Mouse (Mus musculus) colon, adult 2 months (tissue): ENCODE results near the gene Hist1h2bp. TPM values are rescaled to one million over a fixed set of nuclear protein-coding genes. Genes with fewer than 3 reads are reported as not detected.

Source experiments
- polyA plus RNA-seq: library from polyadenylated mRNA; depleted of rRNA; stranded (reverse); fragments of >200 nt; gene quantifications from 2 replicates; pipeline ENCODE4 v1.2.3, GENCODE M21; 2012; rRNA removed

The Hist1h2bp gene
- 0.66 and 3.2 TPM in 2 replicates for polyA plus RNA-seq

GRCm38 (mm10) chr13:21786899-21787629 lies at the start of gene Hist1h2bp, which contains the start of gene Hist1h2an:
Hist1h2bp (plus strand) TSS chr13:21787461.
Hist1h2an (minus strand) TSS chr13:21787218.

GRCm38 (mm10) chr13:21750159-21751017 lies 36.9 kb upstream of the Hist1h2bp start, which contains the start of gene Hist1h4k:
Hist1h4k (minus strand) TSS chr13:21750505.

GRCm38 (mm10) chr13:21753524-21754285 lies 33.6 kb upstream of the Hist1h2bp start, which contains the start of the genes Hist1h2ak and Hist1h2bn:
Hist1h2ak (minus strand) TSS chr13:21753827.
Hist1h2bn (plus strand) TSS chr13:21754123.

GRCm38 (mm10) chr13:21779767-21780731 lies 7.2 kb upstream of the Hist1h2bp start, which contains the start of gene Hist1h1b:
Hist1h1b (minus strand) TSS chr13:21780625.

GRCm38 (mm10) chr13:21783255-21783617 lies 4.0 kb upstream of the Hist1h2bp start, which contains the start of gene Hist1h3i:
Hist1h3i (minus strand) TSS chr13:21783370.

GRCm38 (mm10) chr13:21810073-21810472 lies 22.8 kb downstream of the Hist1h2bp start, which contains the start of the genes Hist1h2bq and Hist1h2ao:
Hist1h2bq (minus strand) TSS chr13:21810197.
Hist1h2ao (plus strand) TSS chr13:21810465.

GRCm38 (mm10) chr13:21811539-21811938 lies 24.3 kb downstream of the Hist1h2bp start, which contains the start of gene Hist1h4m:
Hist1h4m (plus strand) TSS chr13:21811746.

GRCm38 (mm10) chr13:21831418-21832394 lies 44.4 kb downstream of the Hist1h2bp start, which contains the start of gene Hist1h4n:
Hist1h4n (minus strand) TSS chr13:21832196.

GRCm38 (mm10) chr13:21833461-21833860 lies 46.2 kb downstream of the Hist1h2bp start, which contains the start of the genes Hist1h2ap and Hist1h2br:
Hist1h2ap (minus strand) TSS chr13:21833507.
Hist1h2br (plus strand) TSS chr13:21833743.

Other genes with a start within 250 kb of the Hist1h2bp start
- gene Olfr1366, start 244.7 kb upstream of the Hist1h2bp start, polyA plus RNA-seq, result not detected in 2 replicates
- not detected in 2 replicates for gene Olfr1535, start 227.6 kb upstream of the Hist1h2bp start, polyA plus RNA-seq
- not detected in 2 replicates for gene Olfr1364, start 205.7 kb upstream of the Hist1h2bp start, polyA plus RNA-seq
- gene Olfr1362, start 173.4 kb upstream of the Hist1h2bp start, polyA plus RNA-seq, result not detected in 2 replicates
- gene Olfr11, start 144.9 kb upstream of the Hist1h2bp start, polyA plus RNA-seq, result not detected in 2 replicates
- not detected in 2 replicates for gene Olfr1361, start 124.1 kb upstream of the Hist1h2bp start, polyA plus RNA-seq
- gene Olfr1360, start 110.1 kb upstream of the Hist1h2bp start, polyA plus RNA-seq, result not detected in 2 replicates
- not detected in 2 replicates for gene Olfr1359, start 89.3 kb upstream of the Hist1h2bp start, polyA plus RNA-seq
- gene Hist1h2bl, start 71.3 kb upstream of the Hist1h2bp start, polyA plus RNA-seq, result 11.8 and 13.4 TPM in 2 replicates
- 41.0 and 55.3 TPM in 2 replicates for gene Hist1h2ai, start 71.0 kb upstream of the Hist1h2bp start, polyA plus RNA-seq
- 40.1 and 49.5 TPM in 2 replicates for gene Hist1h3h, start 69.8 kb upstream of the Hist1h2bp start, polyA plus RNA-seq
- gene Hist1h2bm, start 65.4 kb upstream of the Hist1h2bp start, polyA plus RNA-seq, result 4.6 and 5.2 TPM in 2 replicates
- gene Hist1h4j, start 52.4 kb upstream of the Hist1h2bp start, polyA plus RNA-seq, result 5.3 and 7.1 TPM in 2 replicates
- 39.5 and 42.9 TPM in 2 replicates for gene Hist1h4k, start 37.0 kb upstream of the Hist1h2bp start, polyA plus RNA-seq
- gene Hist1h2ak, start 33.6 kb upstream of the Hist1h2bp start, polyA plus RNA-seq, result 30.4 and 31.0 TPM in 2 replicates
- 12.9 and 14.9 TPM in 2 replicates for gene Hist1h2bn, start 33.3 kb upstream of the Hist1h2bp start, polyA plus RNA-seq
- 1.4 and 1.5 TPM in 2 replicates for gene Hist1h1b, start 6.8 kb upstream of the Hist1h2bp start, polyA plus RNA-seq
- 48.3 and 58.4 TPM in 2 replicates for gene Hist1h3i, start 4.1 kb upstream of the Hist1h2bp start, polyA plus RNA-seq
- gene Hist1h2an, start 243 bp upstream of the Hist1h2bp start, polyA plus RNA-seq, result 15.5 and 20.4 TPM in 2 replicates
- 37.1 and 59.1 TPM in 2 replicates for gene Hist1h2bq, start 22.7 kb downstream of the Hist1h2bp start, polyA plus RNA-seq
- not detected in 2 replicates for gene Hist1h2ao, start 23.0 kb downstream of the Hist1h2bp start, polyA plus RNA-seq
- not detected in 2 replicates for gene Hist1h4m, start 24.3 kb downstream of the Hist1h2bp start, polyA plus RNA-seq
- gene Hist1h4n, start 44.7 kb downstream of the Hist1h2bp start, polyA plus RNA-seq, result 47.6 and 53.6 TPM in 2 replicates
- 577 and 675 TPM in 2 replicates for gene Hist1h2ap, start 46.0 kb downstream of the Hist1h2bp start, polyA plus RNA-seq
- 32.1 and 54.0 TPM in 2 replicates for gene Hist1h2br, start 46.3 kb downstream of the Hist1h2bp start, polyA plus RNA-seq
- gene Zfp184, start 157.6 kb downstream of the Hist1h2bp start, polyA plus RNA-seq, result 0.06 and 0.16 TPM in 2 replicates
- not detected in 2 replicates for gene Pom121l2, start 193.7 kb downstream of the Hist1h2bp start, polyA plus RNA-seq
- 1.2 and 1.6 TPM in 2 replicates for gene Prss16, start 222.3 kb downstream of the Hist1h2bp start, polyA plus RNA-seq
- gene Hist1h2ah, start 248.1 kb downstream of the Hist1h2bp start, polyA plus RNA-seq, result 37.2 and 61.6 TPM in 2 replicates
- gene Hist1h2bk, start 248.4 kb downstream of the Hist1h2bp start, polyA plus RNA-seq, result 27.3 and 32.1 TPM in 2 replicates